Mouse (Mus musculus) hindbrain, embryonic 16.5 days (tissue): ENCODE measurements around the gene Tmem59l. TPM values are rescaled to one million over a fixed set of nuclear protein-coding genes. Genes with fewer than 3 reads are reported as not detected.

ENCODE experiments used
- ATAC-seq: fragments of 200-750 bp; cut with Nextera tagmentation; 2 replicates; pipeline ENCODE4 v1.8.0; 2017; ENCODE audit warnings: moderate TSS enrichment, moderate library complexity
- H3K27ac ChIP-seq: fragments of 300-500 bp; sonication (generic); 2 replicates; pipeline ENCODE4 v1.5.1; 2014; ENCODE audit warnings: low read depth, mild to moderate bottlenecking, control low read depth, low read length, moderate library complexity
- H3K27me3 ChIP-seq: fragments of 300-500 bp; sonication (generic); replicated peaks from 2 replicates; pipeline ENCODE4 v1.6.1; 2014; ENCODE audit warnings: low read length; ENCODE audit not compliant: control insufficient read depth, insufficient read depth
- H3K36me3 ChIP-seq: fragments of 300-500 bp; sonication (generic); 2 replicates; pipeline ENCODE4 v1.6.1; 2014; ENCODE audit warnings: mild to moderate bottlenecking, low read length, moderate library complexity, mixed read lengths; ENCODE audit not compliant: control insufficient read depth, insufficient read depth
- H3K4me1 ChIP-seq: fragments of 300-500 bp; sonication (generic); 2 replicates; pipeline ENCODE4 v1.6.1; 2014; ENCODE audit warnings: low read depth, low read length; ENCODE audit not compliant: control insufficient read depth, insufficient read depth
- H3K4me2 ChIP-seq: fragments of 300-500 bp; sonication (generic); 2 replicates; pipeline ENCODE4 v1.6.1; 2014; ENCODE audit warnings: mild to moderate bottlenecking, low read length, control low read depth, moderate library complexity
- H3K4me3 ChIP-seq: fragments of 300-500 bp; sonication (generic); 2 replicates; pipeline ENCODE4 v1.5.1; 2014; ENCODE audit warnings: mild to moderate bottlenecking, low read length, control low read depth, moderate library complexity
- H3K9ac ChIP-seq: fragments of 300-500 bp; sonication (generic); 2 replicates; pipeline ENCODE4 v1.6.1; 2014; ENCODE audit warnings: low read depth, mild to moderate bottlenecking, control low read depth, low read length, moderate library complexity
- H3K9me3 ChIP-seq: fragments of 300-500 bp; sonication (generic); 2 replicates; pipeline ENCODE4 v1.6.1; 2014; ENCODE audit warnings: mild to moderate bottlenecking, low read length, moderate library complexity; ENCODE audit not compliant: control insufficient read depth
- WGBS: fragments of 180-500 bp; shearing (Covaris S2); extraction: QIAGEN DNeasy Blood & Tissue Kit; methylation state at CpG from one replicate; pipeline ENCODE4 v1.1.7; 2014; 5-methylcytosine and 5-hydroxymethylcytosine counted together
- polyA plus RNA-seq: library from polyadenylated mRNA; unstranded; fragments of >200 nt; fragmentation: Nextera tagmentation; extraction: Ambion mirVana; gene quantifications from 2 replicates; pipeline ENCODE4 v1.2.1, GENCODE M21; 2015

The Tmem59l gene
- polyA plus RNA-seq: 164 and 190 TPM in 2 replicates

- H3K27ac ChIP-seq: peak within 1 kb of the TSS; percentile 45; the same call in 1 of the 2 replicates
Observed at GRCm38 (mm10) chr8:70486941-70487520, at the start of gene Tmem59l. Gene Tmem59l, minus strand, starts transcription at chr8:70487358.

GRCm38 (mm10) chr8:70535701-70536100 is 48.5 kb upstream of the Tmem59l start:
- Histone ChIP-seq H3K36me3 (peaks cover 29% of the 10 kb centered on the region), H3K4me1 (peaks cover 13% of the 10 kb centered on the region), H3K9me3 (no peaks in the 10 kb centered on the region), H3K4me3 (no peak overlapping the region), H3K9ac (no peak overlapping the region), H3K27ac (no peak overlapping the region), H3K4me2 (no peak overlapping the region), H3K27me3 (no peaks in the 10 kb centered on the region)
- ATAC-seq: no peak
- 85% methylated on average over 2 of the region's 2 CpGs for WGBS

More at GRCm38 (mm10) chr8:70486941-70487520, at the start of gene Tmem59l:
- Histone ChIP-seq H3K4me1 (peaks cover 22% of the 10 kb centered on the region), H3K4me2 (peak within 1 kb of the TSS; percentile 72), H3K27me3 (peaks cover 48% of the 10 kb centered on the region), H3K36me3 (peaks cover 6% of the 10 kb centered on the region; the same call in 1 of the 2 replicates), H3K4me3 (peak within 1 kb of the TSS; percentile 60), H3K9me3 (no peaks in the 10 kb centered on the region), H3K9ac (peak within 1 kb of the TSS; percentile 89)
- peak; percentile 73 for ATAC-seq
- 4% methylated on average over 32 of the region's 33 CpGs for WGBS

- Histone ChIP-seq H3K36me3 (peaks cover 31% of the 10 kb centered on the region), H3K9me3 (no peaks in the 10 kb centered on the region), H3K9ac (no peak overlapping the region), H3K27me3 (no peaks in the 10 kb centered on the region), H3K27ac (no peak overlapping the region), H3K4me1 (peaks cover 8% of the 10 kb centered on the region), H3K4me2 (no peak overlapping the region), H3K4me3 (no peak overlapping the region)
- WGBS: 93% methylated on average over 3 of the region's 3 CpGs
- no peak for ATAC-seq
Observed at GRCm38 (mm10) chr8:70535221-70535620, 48.1 kb upstream of the Tmem59l start.

- H3K4me2 ChIP-seq: no peak overlapping the region
- H3K9ac ChIP-seq: no peak overlapping the region
- H3K27ac ChIP-seq: no peak overlapping the region
- no peaks in the 10 kb centered on the region for H3K27me3 ChIP-seq
- no peak overlapping the region for H3K4me3 ChIP-seq
- peaks cover 34% of the 10 kb centered on the region for H3K36me3 ChIP-seq
- peaks cover 8% of the 10 kb centered on the region for H3K4me1 ChIP-seq
- 94% methylated on average over 12 of the region's 12 CpGs for WGBS
- H3K9me3 ChIP-seq: no peaks in the 10 kb centered on the region
- ATAC-seq: no peak
Observed at GRCm38 (mm10) chr8:70534281-70534680, 47.1 kb upstream of the Tmem59l start.

GRCm38 (mm10) chr8:70530314-70530713 is 43.2 kb upstream of the Tmem59l start:
- H3K9me3 ChIP-seq: no peaks in the 10 kb centered on the region
- H3K4me1 ChIP-seq: peaks cover 17% of the 10 kb centered on the region
- H3K9ac ChIP-seq: no peak overlapping the region
- no peak overlapping the region for H3K27ac ChIP-seq
- H3K36me3 ChIP-seq: peaks cover 26% of the 10 kb centered on the region
- no peak overlapping the region for H3K4me3 ChIP-seq
- 92% methylated on average over 2 of the region's 2 CpGs for WGBS
- no peaks in the 10 kb centered on the region for H3K27me3 ChIP-seq
- no peak overlapping the region for H3K4me2 ChIP-seq
- no peak for ATAC-seq

GRCm38 (mm10) chr8:70529741-70530161 is 42.6 kb upstream of the Tmem59l start:
- no peak overlapping the region for H3K4me2 ChIP-seq
- H3K27ac ChIP-seq: no peak overlapping the region
- WGBS: 99% methylated on average over 3 of the region's 3 CpGs
- no peak overlapping the region for H3K9ac ChIP-seq
- no peaks in the 10 kb centered on the region for H3K27me3 ChIP-seq
- ATAC-seq: no peak
- peaks cover 17% of the 10 kb centered on the region for H3K4me1 ChIP-seq
- H3K36me3 ChIP-seq: peaks cover 24% of the 10 kb centered on the region
- no peaks in the 10 kb centered on the region for H3K9me3 ChIP-seq
- no peak overlapping the region for H3K4me3 ChIP-seq

- peaks cover 22% of the 10 kb centered on the region for H3K36me3 ChIP-seq
- 0 out of 2 replicates have a peak overlapping the region, but pooled peaks have one; percentile 2 for H3K9ac ChIP-seq
- peaks cover 17% of the 10 kb centered on the region for H3K4me1 ChIP-seq
- no peak for ATAC-seq
- no peaks in the 10 kb centered on the region for H3K27me3 ChIP-seq
- H3K9me3 ChIP-seq: no peaks in the 10 kb centered on the region
- 90% methylated on average over 5 of the region's 5 CpGs for WGBS
- H3K4me3 ChIP-seq: no peak overlapping the region
- H3K27ac ChIP-seq: no peak overlapping the region
- H3K4me2 ChIP-seq: no peak overlapping the region
Observed at GRCm38 (mm10) chr8:70529299-70529698, 42.1 kb upstream of the Tmem59l start.

- 35% methylated on average over 13 of the region's 13 CpGs for WGBS
- H3K27ac ChIP-seq: peak overlapping the region; percentile 93
- H3K4me2 ChIP-seq: peak overlapping the region; percentile 89
- H3K9me3 ChIP-seq: no peaks in the 10 kb centered on the region
- no peaks in the 10 kb centered on the region for H3K27me3 ChIP-seq
- H3K4me3 ChIP-seq: peak overlapping the region; percentile 81
- no peak; the same call in 1 of the 2 replicates for ATAC-seq
- H3K36me3 ChIP-seq: peaks cover 17% of the 10 kb centered on the region
- H3K4me1 ChIP-seq: peaks cover 21% of the 10 kb centered on the region
- peak overlapping the region; percentile 98 for H3K9ac ChIP-seq
Observed at GRCm38 (mm10) chr8:70528182-70528797, 41.1 kb upstream of the Tmem59l start.

GRCm38 (mm10) chr8:70527512-70528181 is 40.5 kb upstream of the Tmem59l start, which contains the start of the genes Fkbp8 and Kxd1:
Gene Fkbp8, plus strand, starts transcription at chr8:70527724.
Gene Kxd1, minus strand, starts transcription at chr8:70527956.
- no peaks in the 10 kb centered on the region for H3K27me3 ChIP-seq
- H3K4me1 ChIP-seq: peaks cover 21% of the 10 kb centered on the region
- no peaks in the 10 kb centered on the region for H3K9me3 ChIP-seq
- under 1% methylated on average over 50 of the region's 61 CpGs for WGBS
- H3K36me3 ChIP-seq: peaks cover 14% of the 10 kb centered on the region
- ATAC-seq: peak; percentile 96
- peak within 1 kb of the TSS; percentile 98 for H3K9ac ChIP-seq
- H3K4me3 ChIP-seq: peak within 1 kb of the TSS; percentile 81
- H3K4me2 ChIP-seq: peak within 1 kb of the TSS; percentile 89
- H3K27ac ChIP-seq: peak within 1 kb of the TSS; percentile 93
